Mouse (Mus musculus) forebrain, postnatal 0 days (tissue): ENCODE data around the gene P3h1. TPM values are rescaled to one million over a fixed set of nuclear protein-coding genes. Genes with fewer than 3 reads are reported as not detected.
A peak's percentile ranks its signal among the peaks of the same experiment; 100 is the strongest.

Source experiments
- ATAC-seq: fragments of 200-750 bp; cut with Nextera tagmentation; 2 replicates; pipeline ENCODE4 v1.8.0; 2017; ENCODE audit warnings: mild to moderate bottlenecking, moderate library complexity
- DNase-seq: peaks from one replicate; pipeline ENCODE4 v3.0.0-alpha.2; 2015
- H3K27ac ChIP-seq: fragments of 300-500 bp; sonication (generic); 2 replicates; pipeline ENCODE4 v1.5.1; 2014; ENCODE audit warnings: low read depth, mild to moderate bottlenecking, antibody characterized with exemption, low read length, moderate library complexity, mixed read lengths
- H3K27me3 ChIP-seq: fragments of 300-500 bp; sonication (generic); 2 replicates; pipeline ENCODE4 v1.6.1; 2014; ENCODE audit warnings: mild to moderate bottlenecking, low read length, mixed read lengths; ENCODE audit not compliant: insufficient read depth
- H3K36me3 ChIP-seq: fragments of 300-500 bp; sonication (generic); 2 replicates; pipeline ENCODE4 v1.6.1; 2014; ENCODE audit warnings: mild to moderate bottlenecking, moderate library complexity; ENCODE audit not compliant: insufficient read depth
- H3K4me1 ChIP-seq: fragments of 300-500 bp; sonication (generic); 2 replicates; pipeline ENCODE4 v1.6.1; 2014; ENCODE audit warnings: antibody characterized with exemption; ENCODE audit not compliant: insufficient read depth
- H3K4me2 ChIP-seq: fragments of 300-500 bp; sonication (generic); 2 replicates; pipeline ENCODE4 v1.6.1; 2014; ENCODE audit warnings: low read depth, mild to moderate bottlenecking, moderate library complexity
- H3K4me3 ChIP-seq: fragments of 300-500 bp; sonication (generic); 2 replicates; pipeline ENCODE4 v1.5.1; 2014; ENCODE audit warnings: low read depth, low read length, mixed read lengths
- H3K9ac ChIP-seq: fragments of 300-500 bp; sonication (generic); 2 replicates; pipeline ENCODE4 v1.6.1; 2014; ENCODE audit warnings: mild to moderate bottlenecking
- H3K9me3 ChIP-seq: fragments of 300-500 bp; sonication (generic); 2 replicates; pipeline ENCODE4 v1.6.1; 2016; ENCODE audit warnings: low read length
- CTCF ChIP-seq: sonication (generic); IDR thresholded peaks from 2 replicates; pipeline ENCODE4 v1.5.1; 2016; ENCODE audit warnings: antibody characterized with exemption, control low read depth, low read depth
- WGBS: fragments of 180-500 bp; shearing (Covaris S2); extraction: QIAGEN DNeasy Blood & Tissue Kit; methylation state at CpG from one replicate; pipeline ENCODE4 v1.1.7; 2014; 5-methylcytosine and 5-hydroxymethylcytosine counted together
- polyA plus RNA-seq: library from polyadenylated mRNA; unstranded; fragments of >200 nt; fragmentation: Nextera tagmentation; extraction: Ambion mirVana; gene quantifications from 2 replicates; pipeline ENCODE4 v1.2.1, GENCODE M21; 2015
- total RNA-seq: library from RNA; depleted of rRNA; stranded (reverse); fragments of >200 nt; gene quantifications from 2 replicates; pipeline ENCODE4 v1.2.3, GENCODE M21; 2014; rRNA removed

P3h1 gene
- total RNA-seq: 12.8 and 13.8 TPM in 2 replicates
- polyA plus RNA-seq: 8.7 and 8.9 TPM in 2 replicates

DNA sequence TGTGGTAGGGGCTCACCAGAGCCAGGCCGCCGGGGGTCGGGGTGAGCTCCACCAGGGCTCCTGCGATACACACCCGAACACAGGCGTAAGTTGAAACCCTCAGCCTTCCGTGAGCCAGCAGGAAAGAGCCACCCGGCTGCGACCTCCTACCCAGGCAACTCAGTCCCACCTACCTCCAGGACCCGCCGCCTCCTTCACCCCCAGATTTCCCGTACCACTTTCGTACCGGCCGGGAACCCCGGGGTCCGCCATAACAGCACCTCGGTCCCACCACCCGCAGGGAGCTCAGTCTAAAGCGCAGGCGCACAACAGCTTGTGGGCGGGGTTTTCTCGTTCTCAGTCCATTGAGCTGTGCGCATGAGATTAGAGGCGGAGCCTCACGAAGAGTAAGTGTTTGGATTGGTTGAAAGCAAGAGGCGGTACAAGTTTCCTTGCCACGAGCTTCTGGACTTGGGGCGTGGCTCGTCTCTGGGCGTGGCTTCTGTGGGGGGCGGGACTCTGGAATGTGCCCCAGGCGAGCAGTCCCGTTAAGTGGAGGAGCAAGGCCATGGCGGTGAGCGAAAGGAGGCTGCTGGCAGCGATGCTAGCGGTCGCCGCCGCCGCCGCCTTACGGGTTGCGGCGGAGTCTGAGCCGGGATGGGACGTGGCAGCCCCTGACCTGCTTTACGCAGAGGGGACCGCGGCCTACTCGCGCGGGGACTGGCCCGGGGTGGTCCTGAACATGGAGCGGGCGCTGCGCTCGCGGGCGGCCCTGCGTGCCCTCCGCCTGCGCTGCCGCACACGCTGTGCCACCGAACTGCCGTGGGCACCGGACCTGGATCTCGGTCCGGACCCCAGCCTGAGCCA, at the start of gene P3h1, which contains the start of gene AU022252:
Gene P3h1 (plus strand): TSS at position 506 of the 846 bp plus-strand sequence.
Gene AU022252 (minus strand): TSS at position 303 of the 846 bp plus-strand sequence.
- peak within 1 kb of the TSS; percentile 73 for H3K4me3 ChIP-seq
- ATAC-seq (peak; percentile 97), DNase-seq (peak; percentile 99)
- peak within 1 kb of the TSS; percentile 85 for H3K4me2 ChIP-seq
- peak within 1 kb of the TSS; percentile 65 for H3K9ac ChIP-seq
- WGBS: 1% methylated on average over 71 of the region's 71 CpGs
- H3K27ac ChIP-seq: peak within 1 kb of the TSS; percentile 77
- H3K36me3 ChIP-seq: peaks cover 23% of the 10 kb centered on the region
- no peak for TF ChIP-seq CTCF
- no peaks in the 10 kb centered on the region for H3K9me3 ChIP-seq
- H3K4me1 ChIP-seq: peaks cover 4% of the 10 kb centered on the region; the same call in 1 of the 2 replicates
- H3K27me3 ChIP-seq: no peaks in the 10 kb centered on the region

DNA sequence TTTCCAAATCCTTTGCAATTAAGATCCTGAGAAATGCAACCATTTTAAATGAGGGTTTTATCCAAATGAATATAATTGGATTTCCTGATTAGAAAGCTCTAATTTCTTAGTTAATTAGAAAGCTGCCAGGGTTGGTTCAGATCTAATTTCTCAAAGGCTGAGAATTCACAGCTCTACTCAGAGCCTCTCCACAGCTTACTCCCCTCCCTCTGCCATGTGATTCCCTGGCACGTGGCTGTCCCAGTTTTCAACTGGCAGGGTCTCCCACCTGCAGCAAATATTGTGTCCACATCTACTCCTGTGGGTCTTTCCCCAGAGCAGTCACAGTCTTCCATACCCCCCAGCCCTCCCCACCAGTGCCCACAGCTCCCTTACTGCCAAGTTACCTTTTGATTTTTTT, 49.2 kb upstream of the P3h1 start:
- ATAC-seq: no peak

DNA sequence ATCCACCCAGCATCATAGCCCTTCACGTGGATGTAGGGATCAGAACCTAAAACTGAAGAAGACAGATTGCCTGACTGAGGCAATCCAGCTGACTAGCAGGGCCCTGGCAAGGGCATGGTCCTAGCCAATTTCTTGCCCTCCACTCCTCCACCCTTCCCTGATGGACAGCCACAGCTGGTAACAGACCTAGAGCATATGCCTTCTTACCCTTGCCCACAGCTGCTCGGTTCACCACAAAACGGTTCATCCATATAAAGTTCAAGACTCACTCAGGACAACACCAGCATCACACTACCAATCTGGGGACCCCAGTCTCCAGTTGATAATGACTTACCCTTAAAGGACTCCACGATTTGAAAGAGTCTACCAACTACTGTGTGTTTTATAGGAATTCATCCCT, 46.9 kb upstream of the P3h1 start:
- no peak overlapping the region for H3K4me2 ChIP-seq
- no peaks in the 10 kb centered on the region for H3K4me1 ChIP-seq
- no peaks in the 10 kb centered on the region for H3K36me3 ChIP-seq
- no peak overlapping the region for H3K27ac ChIP-seq
- no peak for DNase-seq
- no peak overlapping the region for H3K9ac ChIP-seq
- ATAC-seq: no peak
- H3K27me3 ChIP-seq: no peaks in the 10 kb centered on the region
- WGBS: 84% methylated on average over 4 of the region's 4 CpGs
- no peak overlapping the region for H3K4me3 ChIP-seq
- H3K9me3 ChIP-seq: no peaks in the 10 kb centered on the region
- TF ChIP-seq CTCF: no peak

More for the DNA sequence above, 49.2 kb upstream of the P3h1 start:
- no peak for DNase-seq
- Histone ChIP-seq H3K36me3 (no peaks in the 10 kb centered on the region), H3K9ac (no peak overlapping the region), H3K27me3 (no peaks in the 10 kb centered on the region), H3K4me1 (no peaks in the 10 kb centered on the region), H3K4me3 (no peak overlapping the region), H3K9me3 (no peaks in the 10 kb centered on the region), H3K27ac (no peak overlapping the region), H3K4me2 (no peak overlapping the region)
- 15% methylated on average over 1 of the region's 1 CpGs for WGBS
- no peak for TF ChIP-seq CTCF

DNA sequence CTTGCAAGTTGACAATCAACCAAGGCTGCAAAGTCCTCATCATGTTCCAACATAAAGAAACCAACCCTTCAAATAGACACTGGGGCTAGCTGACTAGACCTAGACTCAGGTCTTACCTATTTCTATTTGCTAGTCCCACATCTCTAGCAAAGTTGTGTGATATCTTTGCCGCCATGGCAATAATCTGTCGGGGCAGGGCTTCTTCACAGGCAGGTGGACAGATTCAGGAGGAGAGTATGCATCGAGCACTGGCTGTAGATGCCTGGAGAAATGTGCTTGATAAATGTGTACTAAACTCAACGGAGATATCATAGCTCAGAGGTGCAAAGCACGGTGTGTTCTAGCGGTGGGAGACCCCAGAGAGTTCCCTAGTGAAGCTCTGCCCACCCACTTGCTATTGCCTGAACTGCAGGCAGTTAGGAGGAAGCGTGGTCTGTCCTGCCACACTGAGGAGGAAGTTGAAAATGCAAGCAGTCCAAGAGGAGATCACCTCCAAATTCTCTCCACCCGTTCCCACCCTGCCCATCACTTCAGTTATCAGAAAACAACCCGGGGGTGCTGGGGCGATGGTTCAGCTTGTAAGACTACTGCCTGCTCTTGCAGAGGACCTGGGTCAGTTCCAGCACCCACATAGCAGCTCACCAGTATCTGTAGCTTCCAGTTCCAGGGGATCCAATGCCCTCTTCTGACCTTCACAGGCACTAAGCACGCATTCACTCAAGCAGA, 44.5 kb upstream of the P3h1 start:
- whole genome bisulfite sequencing: 60% methylated on average over 11 of the region's 11 CpGs
- no peak overlapping the region for H3K9ac ChIP-seq
- no peaks in the 10 kb centered on the region for H3K9me3 ChIP-seq
- H3K27me3 ChIP-seq: no peaks in the 10 kb centered on the region
- peak; percentile 54 for TF ChIP-seq CTCF
- DNase-seq (no peak), ATAC-seq (peak; percentile 36; the same call in 1 of the 2 replicates)
- no peak overlapping the region for H3K4me2 ChIP-seq
- no peaks in the 10 kb centered on the region for H3K36me3 ChIP-seq
- H3K27ac ChIP-seq: no peak overlapping the region
- no peak overlapping the region for H3K4me3 ChIP-seq
- no peaks in the 10 kb centered on the region for H3K4me1 ChIP-seq

DNA sequence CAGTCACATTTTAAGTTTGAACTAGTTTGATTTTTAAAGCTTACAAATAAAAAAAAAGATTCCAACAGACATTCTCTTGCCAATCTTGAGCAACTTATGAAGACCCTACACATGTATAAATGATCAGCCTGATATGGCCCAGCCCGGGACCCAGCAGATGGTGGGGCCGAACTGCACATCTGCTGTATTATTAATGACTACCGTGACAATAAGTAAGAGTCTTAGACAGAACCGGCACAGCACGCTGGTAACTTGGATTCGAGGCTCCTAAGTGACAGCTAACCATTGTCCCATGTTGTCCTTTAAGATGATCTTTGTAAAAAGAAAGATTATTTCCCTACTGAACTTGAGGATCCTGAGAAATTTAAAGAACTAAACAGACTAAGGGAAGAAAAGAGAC, 43.3 kb upstream of the P3h1 start:
- Histone ChIP-seq H3K4me1 (no peaks in the 10 kb centered on the region), H3K4me2 (no peak overlapping the region), H3K27ac (no peak overlapping the region), H3K36me3 (no peaks in the 10 kb centered on the region), H3K27me3 (no peaks in the 10 kb centered on the region), H3K9me3 (no peaks in the 10 kb centered on the region), H3K4me3 (no peak overlapping the region), H3K9ac (no peak overlapping the region)
- TF ChIP-seq CTCF: no peak
- WGBS: 65% methylated on average over 6 of the region's 6 CpGs
- ATAC-seq (no peak), DNase-seq (no peak)

DNA sequence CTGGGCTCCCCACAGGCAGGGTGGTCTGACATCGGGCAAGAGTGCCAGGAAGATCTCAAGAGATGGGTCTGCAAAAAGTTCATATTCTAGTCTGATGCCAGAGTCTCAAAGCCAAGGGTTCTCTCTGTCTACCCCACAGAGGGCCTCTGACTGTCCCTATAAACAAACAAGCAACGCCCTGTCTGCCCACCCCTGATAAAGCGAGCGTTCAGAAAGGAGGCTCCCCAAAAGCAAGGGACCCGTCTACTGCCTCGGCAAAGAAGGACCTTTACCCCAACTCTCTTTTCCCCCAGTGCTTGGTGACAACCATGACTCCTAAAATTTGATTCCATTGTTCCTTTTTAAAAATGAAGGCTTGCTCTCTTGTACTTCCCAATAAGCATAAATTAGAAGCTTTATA, 42.9 kb upstream of the P3h1 start, which contains the start of gene Ermap:
Gene Ermap (minus strand): TSS at position 148 of the 400 bp plus-strand sequence.
- no peak within 1 kb of the TSS for H3K4me3 ChIP-seq
- H3K4me2 ChIP-seq: no peak within 1 kb of the TSS
- DNase-seq: no peak
- 75% methylated on average over 6 of the region's 6 CpGs for WGBS
- no peak within 1 kb of the TSS for H3K27ac ChIP-seq
- no peak within 1 kb of the TSS for H3K9ac ChIP-seq
- H3K27me3 ChIP-seq: no peaks in the 10 kb centered on the region
- H3K36me3 ChIP-seq: no peaks in the 10 kb centered on the region
- TF ChIP-seq CTCF: no peak
- no peaks in the 10 kb centered on the region for H3K4me1 ChIP-seq
- H3K9me3 ChIP-seq: no peaks in the 10 kb centered on the region
- no peak for ATAC-seq
